Mouse (Mus musculus): Measurements from ENCODE around the gene Adcy7. TPM values are rescaled to one million over a fixed set of nuclear protein-coding genes. Genes with fewer than 3 reads are reported as not detected.

Adcy7 gene
- total RNA-seq, 2 experiments from 2014 or later, result 4.6 to 6.4 TPM

GRCm38 (mm10) chr8:88299907-88300603, 27.9 kb downstream of the Adcy7 start:
- peak in 1 of 2 experiments; percentile 72 for DNase-seq

- no peak for DNase-seq
Observed at GRCm38 (mm10) chr8:88301589-88302437, 29.6 kb downstream of the Adcy7 start.

GRCm38 (mm10) chr8:88305814-88306213, 33.6 kb downstream of the Adcy7 start:
- no peak for DNase-seq

- DNase-seq, result no peak
Observed at GRCm38 (mm10) chr8:88306511-88306910, 34.3 kb downstream of the Adcy7 start.

GRCm38 (mm10) chr8:88307736-88308135, 35.5 kb downstream of the Adcy7 start:
- no peak for DNase-seq

- no peak for DNase-seq
Observed at GRCm38 (mm10) chr8:88309274-88309873, 37.2 kb downstream of the Adcy7 start.

GRCm38 (mm10) chr8:88309881-88310280, 37.7 kb downstream of the Adcy7 start:
- DNase-seq, result no peak

GRCm38 (mm10) chr8:88310286-88310685, 38.1 kb downstream of the Adcy7 start:
- DNase-seq, result no peak

- DNase-seq, result peak; percentile 75 to 86
Observed at GRCm38 (mm10) chr8:88312966-88313365, 40.8 kb downstream of the Adcy7 start.

GRCm38 (mm10) chr8:88313991-88314390, 41.8 kb downstream of the Adcy7 start:
- DNase-seq, result no peak

GRCm38 (mm10) chr8:88315302-88315701, 43.1 kb downstream of the Adcy7 start:
- DNase-seq, result no peak

- DNase-seq, result peak; percentile 68 to 69
Observed at GRCm38 (mm10) chr8:88316139-88316931, 44.1 kb downstream of the Adcy7 start.

- no peak for DNase-seq
Observed at GRCm38 (mm10) chr8:88317341-88317740, 45.1 kb downstream of the Adcy7 start.

GRCm38 (mm10) chr8:88318151-88318550, 45.9 kb downstream of the Adcy7 start:
- DNase-seq, result no peak

GRCm38 (mm10) chr8:88320134-88320533, 47.9 kb downstream of the Adcy7 start:
- DNase-seq, result no peak

- DNase-seq, result no peak
Observed at GRCm38 (mm10) chr8:88321387-88321786, 49.2 kb downstream of the Adcy7 start.

GRCm38 (mm10) chr8:88323523-88323922, 51.3 kb downstream of the Adcy7 start:
- no peak for DNase-seq

- DNase-seq, result no peak
Observed at GRCm38 (mm10) chr8:88324760-88325159, 52.6 kb downstream of the Adcy7 start.

- DNase-seq, result no peak
Observed at GRCm38 (mm10) chr8:88325251-88325650, 53.0 kb downstream of the Adcy7 start.

GRCm38 (mm10) chr8:88325795-88326194, 53.6 kb downstream of the Adcy7 start:
- DNase-seq, result no peak

- DNase-seq, result no peak
Observed at GRCm38 (mm10) chr8:88326328-88326727, 54.1 kb downstream of the Adcy7 start.

- DNase-seq, result peak; percentile 29 to 58
Observed at GRCm38 (mm10) chr8:88328689-88329088, 56.5 kb downstream of the Adcy7 start.
